Mouse (Mus musculus): Measurements from ENCODE around the gene Llcfc1. TPM values are rescaled to one million over a fixed set of nuclear protein-coding genes. Genes with fewer than 3 reads are reported as not detected.

The Llcfc1 gene
- not detected in 2 replicates for polyA plus RNA-seq (2014; fragmentation: Nextera tagmentation; extraction: Ambion mirVana)

DNA sequence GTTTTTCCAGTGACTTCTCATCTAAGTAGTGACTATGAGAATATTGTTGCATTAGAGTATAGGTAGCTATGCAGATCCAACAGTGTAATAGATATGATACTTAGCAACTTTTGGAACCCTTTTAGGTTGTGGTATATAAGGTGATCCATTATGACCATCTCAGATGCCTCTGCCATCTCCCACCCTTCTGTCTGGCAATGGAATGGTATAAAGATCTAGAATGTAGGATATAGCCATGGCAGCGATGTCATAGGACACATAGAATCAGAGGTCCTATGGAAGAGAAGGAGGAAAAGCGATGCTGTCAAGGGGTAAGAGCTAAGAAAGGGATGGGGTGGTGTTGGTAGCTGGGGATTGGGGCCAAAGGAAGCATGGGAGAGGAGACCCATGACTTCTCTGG is at the start of gene Llcfc1:
Gene Llcfc1 (plus strand): TSS at position 301 of the 400 bp plus-strand sequence.
- Histone ChIP-seq H3K9me3 (ENCODE audit: control insufficient read depth, low read length) (no peaks in the 10 kb centered on the region), H3K36me3 (ENCODE audit: control insufficient read depth, insufficient read depth, low read length) (no peaks in the 10 kb centered on the region), H3K4me3 (ENCODE audit: control insufficient read depth in 1 of 2, insufficient read depth in 1 of 2, low read depth in 1 of 2, low read length in 2 of 2) (no peak within 1 kb of the TSS), H3K27ac (replicated peaks in 1 of 2; ENCODE audit: control insufficient read depth in 1 of 2, insufficient read depth in 1 of 2, low read depth in 2 of 2, low read length in 2 of 2) (no peak within 1 kb of the TSS), H3K9ac (ENCODE audit: low read length) (no peak within 1 kb of the TSS), H3K27me3 (ENCODE audit: control insufficient read depth, insufficient read depth, low read length) (no peaks in the 10 kb centered on the region), H3K4me1 (ENCODE audit: control insufficient read depth in 2 of 2, insufficient read depth in 2 of 2, low read length in 2 of 2) (no peaks in the 10 kb centered on the region), H3K4me2 (ENCODE audit: low read length) (no peak within 1 kb of the TSS)
- no peak for ATAC-seq (ENCODE audit: insufficient number of reproducible peaks, insufficient read depth, low FRiP score, low read depth)
- WGBS, result 82% methylated on average over 2 of the region's 2 CpGs

DNA sequence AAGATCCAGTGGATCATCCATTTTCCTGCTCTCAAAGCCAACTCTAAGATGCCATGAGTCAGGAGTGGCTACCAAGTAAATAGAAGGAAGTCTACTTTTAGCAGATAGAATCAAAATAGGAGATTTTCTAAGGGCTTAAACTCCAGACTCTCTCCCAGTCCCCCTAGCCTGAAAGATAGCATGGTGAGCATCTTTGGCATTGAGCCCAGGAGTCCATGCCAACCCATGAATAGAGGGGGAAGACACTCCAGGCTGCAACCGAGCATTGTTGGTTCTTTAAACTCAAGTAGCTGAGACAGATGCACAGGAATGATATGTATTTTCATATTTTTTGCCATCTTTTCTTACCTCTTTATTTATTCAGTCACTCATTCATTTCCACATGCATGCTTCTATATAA is 49.0 kb upstream of the Llcfc1 start:
- Histone ChIP-seq H3K4me1 (ENCODE audit: control insufficient read depth in 2 of 2, insufficient read depth in 2 of 2, low read length in 2 of 2) (no peaks in the 10 kb centered on the region), H3K36me3 (ENCODE audit: control insufficient read depth, insufficient read depth, low read length) (no peaks in the 10 kb centered on the region), H3K27me3 (ENCODE audit: control insufficient read depth, insufficient read depth, low read length) (no peaks in the 10 kb centered on the region), H3K4me2 (ENCODE audit: low read length) (no peak overlapping the region), H3K27ac (replicated peaks in 1 of 2; ENCODE audit: control insufficient read depth in 1 of 2, insufficient read depth in 1 of 2, low read depth in 2 of 2, low read length in 2 of 2) (no peak overlapping the region), H3K9ac (ENCODE audit: low read length) (no peak overlapping the region), H3K4me3 (ENCODE audit: control insufficient read depth in 1 of 2, insufficient read depth in 1 of 2, low read depth in 1 of 2, low read length in 2 of 2) (no peak overlapping the region), H3K9me3 (ENCODE audit: control insufficient read depth, low read length) (no peaks in the 10 kb centered on the region)
- WGBS, result 29% methylated on average over 1 of the region's 1 CpGs
- ATAC-seq (ENCODE audit: insufficient number of reproducible peaks, insufficient read depth, low FRiP score, low read depth), result no peak

DNA sequence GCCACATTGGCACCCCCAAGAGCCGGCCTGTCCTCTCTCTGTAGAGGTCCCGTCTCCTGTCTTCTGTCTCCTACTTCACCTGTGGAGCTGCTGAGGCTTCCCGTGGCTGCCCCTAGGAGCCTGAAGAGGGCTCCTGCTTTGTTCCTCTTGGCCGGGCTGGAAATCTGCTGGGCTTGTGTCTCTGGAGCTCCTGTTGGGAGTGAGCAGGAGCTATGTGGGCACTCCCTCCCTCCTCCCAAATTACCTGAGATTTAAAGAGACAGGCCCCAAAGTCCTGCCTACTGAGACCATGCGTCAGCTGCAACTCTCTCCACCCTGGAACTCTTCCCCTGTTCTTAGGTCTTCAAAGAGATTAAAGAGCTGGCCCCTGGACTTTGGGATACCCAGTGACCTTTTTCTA is 48.1 kb upstream of the Llcfc1 start, which contains the start of gene Trpv6:
Gene Trpv6 (minus strand): TSS at position 228 of the 400 bp plus-strand sequence.
- no peak within 1 kb of the TSS for H3K4me3 ChIP-seq (ENCODE audit: control insufficient read depth in 1 of 2, insufficient read depth in 1 of 2, low read depth in 1 of 2, low read length in 2 of 2)
- 11% methylated on average over 5 of the region's 5 CpGs for WGBS
- ATAC-seq (ENCODE audit: insufficient number of reproducible peaks, insufficient read depth, low FRiP score, low read depth), result no peak
- no peaks in the 10 kb centered on the region for H3K36me3 ChIP-seq (ENCODE audit: control insufficient read depth, insufficient read depth, low read length)
- H3K27ac ChIP-seq (replicated peaks in 1 of 2; ENCODE audit: control insufficient read depth in 1 of 2, insufficient read depth in 1 of 2, low read depth in 2 of 2, low read length in 2 of 2), result no peak within 1 kb of the TSS
- no peaks in the 10 kb centered on the region for H3K27me3 ChIP-seq (ENCODE audit: control insufficient read depth, insufficient read depth, low read length)
- H3K9me3 ChIP-seq (ENCODE audit: control insufficient read depth, low read length), result no peaks in the 10 kb centered on the region
- H3K4me1 ChIP-seq (ENCODE audit: control insufficient read depth in 2 of 2, insufficient read depth in 2 of 2, low read length in 2 of 2), result no peaks in the 10 kb centered on the region
- H3K4me2 ChIP-seq (ENCODE audit: low read length), result no peak within 1 kb of the TSS
- no peak within 1 kb of the TSS for H3K9ac ChIP-seq (ENCODE audit: low read length)

DNA sequence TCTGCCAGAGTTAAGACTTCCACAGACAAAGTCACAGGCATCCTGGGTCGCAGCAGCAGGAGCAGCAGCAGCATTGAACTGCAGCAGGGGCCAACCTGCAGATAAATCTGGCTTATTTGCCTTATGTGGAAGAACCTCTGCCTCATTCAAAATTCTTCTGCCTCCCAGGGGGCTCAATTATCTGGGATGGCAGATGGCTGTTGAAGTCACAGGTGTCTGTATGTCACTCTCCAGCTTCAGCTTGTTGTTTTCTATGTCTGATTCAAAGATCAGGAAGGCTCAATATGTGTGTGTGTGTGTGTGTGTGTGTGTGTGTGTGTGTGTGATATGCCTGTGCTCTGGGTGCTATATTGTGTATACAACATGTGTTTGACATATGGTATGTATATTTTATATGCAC is 46.8 kb upstream of the Llcfc1 start:
- Histone ChIP-seq H3K27me3 (ENCODE audit: control insufficient read depth, insufficient read depth, low read length) (no peaks in the 10 kb centered on the region), H3K9ac (ENCODE audit: low read length) (no peak overlapping the region), H3K4me2 (ENCODE audit: low read length) (no peak overlapping the region), H3K9me3 (ENCODE audit: control insufficient read depth, low read length) (no peaks in the 10 kb centered on the region), H3K27ac (replicated peaks in 1 of 2; ENCODE audit: control insufficient read depth in 1 of 2, insufficient read depth in 1 of 2, low read depth in 2 of 2, low read length in 2 of 2) (no peak overlapping the region), H3K4me3 (ENCODE audit: control insufficient read depth in 1 of 2, insufficient read depth in 1 of 2, low read depth in 1 of 2, low read length in 2 of 2) (no peak overlapping the region), H3K4me1 (ENCODE audit: control insufficient read depth in 2 of 2, insufficient read depth in 2 of 2, low read length in 2 of 2) (no peaks in the 10 kb centered on the region), H3K36me3 (ENCODE audit: control insufficient read depth, insufficient read depth, low read length) (no peaks in the 10 kb centered on the region)
- 30% methylated on average over 1 of the region's 1 CpGs for WGBS
- no peak for ATAC-seq (ENCODE audit: insufficient number of reproducible peaks, insufficient read depth, low FRiP score, low read depth)

DNA sequence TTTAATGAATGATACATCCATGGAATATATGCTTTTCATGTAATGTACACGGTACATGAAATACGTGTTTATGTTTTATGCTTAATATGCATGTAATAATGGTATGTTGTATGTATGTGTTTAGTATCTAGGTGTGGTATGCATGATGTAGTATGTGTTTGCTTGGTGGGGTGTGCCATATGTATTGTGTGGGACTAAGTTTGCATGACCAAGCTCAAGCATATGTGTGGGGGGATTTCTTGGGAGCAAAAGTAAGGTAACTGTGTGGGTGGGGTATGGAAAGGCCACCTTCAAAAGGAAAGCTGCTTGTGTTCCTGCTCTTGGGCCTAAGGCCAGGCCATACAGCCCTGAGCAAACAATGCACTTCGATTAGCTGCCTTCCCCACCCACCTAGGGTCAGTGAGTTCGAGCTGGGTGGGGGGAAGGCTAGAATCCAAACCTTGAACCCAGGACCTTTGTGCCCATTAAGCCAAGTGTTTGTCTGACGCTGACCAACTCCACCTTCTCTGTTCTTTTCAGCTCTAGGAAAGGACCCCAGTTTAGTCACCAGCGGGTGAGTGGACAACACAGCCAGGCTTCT is 46.2 kb upstream of the Llcfc1 start:
- ATAC-seq (ENCODE audit: insufficient number of reproducible peaks, insufficient read depth, low FRiP score, low read depth), result no peak
- Histone ChIP-seq H3K9ac (ENCODE audit: low read length) (no peak overlapping the region), H3K4me1 (ENCODE audit: control insufficient read depth in 2 of 2, insufficient read depth in 2 of 2, low read length in 2 of 2) (no peaks in the 10 kb centered on the region), H3K4me3 (ENCODE audit: control insufficient read depth in 1 of 2, insufficient read depth in 1 of 2, low read depth in 1 of 2, low read length in 2 of 2) (no peak overlapping the region), H3K27ac (replicated peaks in 1 of 2; ENCODE audit: control insufficient read depth in 1 of 2, insufficient read depth in 1 of 2, low read depth in 2 of 2, low read length in 2 of 2) (no peak overlapping the region), H3K27me3 (ENCODE audit: control insufficient read depth, insufficient read depth, low read length) (no peaks in the 10 kb centered on the region), H3K36me3 (ENCODE audit: control insufficient read depth, insufficient read depth, low read length) (no peaks in the 10 kb centered on the region), H3K9me3 (ENCODE audit: control insufficient read depth, low read length) (no peaks in the 10 kb centered on the region), H3K4me2 (ENCODE audit: low read length) (no peak overlapping the region)
- 68% methylated on average over 6 of the region's 6 CpGs for WGBS

DNA sequence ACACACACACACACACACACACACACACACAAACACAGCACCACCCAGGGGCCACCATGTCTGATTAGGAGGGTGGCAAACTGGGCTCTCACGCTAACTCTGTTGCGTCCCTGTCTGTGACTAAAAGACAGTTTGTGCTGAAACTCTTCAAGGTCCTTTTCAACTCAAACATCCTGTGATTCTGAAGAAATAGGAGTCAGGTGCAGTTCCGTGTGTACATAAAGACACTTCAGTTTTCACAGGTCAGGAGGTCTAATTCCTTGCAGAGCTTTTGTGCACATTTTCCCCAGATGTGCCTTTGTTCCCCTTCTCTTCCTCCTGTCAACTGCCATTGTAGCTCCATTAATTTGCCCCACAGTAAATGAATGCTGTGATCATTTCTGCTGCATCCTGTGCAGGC is 43.8 kb upstream of the Llcfc1 start:
- Histone ChIP-seq H3K4me1 (ENCODE audit: control insufficient read depth in 2 of 2, insufficient read depth in 2 of 2, low read length in 2 of 2) (no peaks in the 10 kb centered on the region), H3K27me3 (ENCODE audit: control insufficient read depth, insufficient read depth, low read length) (no peaks in the 10 kb centered on the region), H3K27ac (replicated peaks in 1 of 2; ENCODE audit: control insufficient read depth in 1 of 2, insufficient read depth in 1 of 2, low read depth in 2 of 2, low read length in 2 of 2) (no peak overlapping the region), H3K4me3 (ENCODE audit: control insufficient read depth in 1 of 2, insufficient read depth in 1 of 2, low read depth in 1 of 2, low read length in 2 of 2) (no peak overlapping the region), H3K9me3 (ENCODE audit: control insufficient read depth, low read length) (no peaks in the 10 kb centered on the region), H3K36me3 (ENCODE audit: control insufficient read depth, insufficient read depth, low read length) (no peaks in the 10 kb centered on the region), H3K4me2 (ENCODE audit: low read length) (no peak overlapping the region), H3K9ac (ENCODE audit: low read length) (no peak overlapping the region)
- 84% methylated on average over 3 of the region's 3 CpGs for WGBS
- ATAC-seq (ENCODE audit: insufficient number of reproducible peaks, insufficient read depth, low FRiP score, low read depth), result no peak

DNA sequence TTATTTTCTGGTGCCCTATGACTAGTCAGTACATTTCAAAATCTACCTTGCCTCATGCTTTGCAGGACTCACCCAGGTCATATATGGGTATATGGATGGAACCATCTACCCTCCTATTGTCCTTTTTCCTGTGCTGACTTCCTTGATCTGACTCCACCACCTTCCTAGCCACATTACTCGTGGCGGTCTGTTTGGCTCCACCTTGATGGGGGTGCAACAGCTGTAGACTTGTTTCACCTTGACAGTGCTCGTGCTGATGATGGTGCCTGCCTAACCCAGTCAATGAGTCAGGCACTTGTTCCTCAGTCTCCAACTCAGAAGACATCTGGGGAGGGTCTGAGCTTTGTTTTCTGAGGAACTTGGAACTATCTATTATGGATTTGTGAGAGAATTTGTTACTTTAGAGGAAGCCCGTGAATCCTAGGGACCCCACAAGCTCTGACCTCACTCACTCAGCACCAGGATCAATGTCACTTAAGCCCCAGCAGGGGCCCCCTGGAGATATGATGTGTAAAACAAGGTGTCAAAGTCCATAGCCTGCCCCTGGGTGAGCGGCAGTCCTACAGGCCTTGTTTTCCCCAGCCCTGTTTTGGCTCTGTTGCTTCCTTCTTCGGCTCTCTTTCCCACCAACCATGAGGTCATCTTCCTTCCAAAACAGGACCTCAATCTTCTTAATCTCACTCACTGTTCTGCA is 42.9 kb upstream of the Llcfc1 start:
- Histone ChIP-seq H3K9me3 (ENCODE audit: control insufficient read depth, low read length) (no peaks in the 10 kb centered on the region), H3K9ac (ENCODE audit: low read length) (no peak overlapping the region), H3K4me1 (ENCODE audit: control insufficient read depth in 2 of 2, insufficient read depth in 2 of 2, low read length in 2 of 2) (no peaks in the 10 kb centered on the region), H3K4me3 (ENCODE audit: control insufficient read depth in 1 of 2, insufficient read depth in 1 of 2, low read depth in 1 of 2, low read length in 2 of 2) (no peak overlapping the region), H3K27me3 (ENCODE audit: control insufficient read depth, insufficient read depth, low read length) (no peaks in the 10 kb centered on the region), H3K36me3 (ENCODE audit: control insufficient read depth, insufficient read depth, low read length) (no peaks in the 10 kb centered on the region), H3K27ac (replicated peaks in 1 of 2; ENCODE audit: control insufficient read depth in 1 of 2, insufficient read depth in 1 of 2, low read depth in 2 of 2, low read length in 2 of 2) (no peak overlapping the region), H3K4me2 (ENCODE audit: low read length) (no peak overlapping the region)
- 41% methylated on average over 6 of the region's 6 CpGs for WGBS
- ATAC-seq (ENCODE audit: insufficient number of reproducible peaks, insufficient read depth, low FRiP score, low read depth), result no peak

DNA sequence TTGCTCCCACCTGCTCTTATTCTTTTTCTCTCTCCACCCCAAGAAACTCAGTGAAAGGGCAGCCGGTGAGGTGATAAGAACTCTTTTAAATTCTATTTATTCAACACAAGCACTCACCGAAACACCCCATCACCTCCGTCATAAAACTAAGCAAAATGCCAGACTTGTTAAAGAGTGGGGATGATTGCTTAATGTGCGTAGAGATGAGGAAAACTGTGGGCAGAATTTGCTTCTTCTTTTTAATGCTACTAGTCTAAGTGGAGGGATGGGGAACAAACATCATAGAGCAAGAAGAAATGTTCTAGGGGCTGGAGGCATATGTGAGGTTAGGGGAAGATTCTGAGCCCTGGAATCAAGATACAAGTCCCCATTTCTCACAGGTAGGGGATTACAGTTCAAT is 41.5 kb upstream of the Llcfc1 start:
- Histone ChIP-seq H3K4me3 (ENCODE audit: control insufficient read depth in 1 of 2, insufficient read depth in 1 of 2, low read depth in 1 of 2, low read length in 2 of 2) (no peak overlapping the region), H3K4me1 (ENCODE audit: control insufficient read depth in 2 of 2, insufficient read depth in 2 of 2, low read length in 2 of 2) (no peaks in the 10 kb centered on the region), H3K9ac (ENCODE audit: low read length) (no peak overlapping the region), H3K27ac (replicated peaks in 1 of 2; ENCODE audit: control insufficient read depth in 1 of 2, insufficient read depth in 1 of 2, low read depth in 2 of 2, low read length in 2 of 2) (no peak overlapping the region), H3K36me3 (ENCODE audit: control insufficient read depth, insufficient read depth, low read length) (no peaks in the 10 kb centered on the region), H3K4me2 (ENCODE audit: low read length) (no peak overlapping the region), H3K9me3 (ENCODE audit: control insufficient read depth, low read length) (no peaks in the 10 kb centered on the region), H3K27me3 (ENCODE audit: control insufficient read depth, insufficient read depth, low read length) (no peaks in the 10 kb centered on the region)
- WGBS, result 80% methylated on average over 4 of the region's 4 CpGs
- no peak for ATAC-seq (ENCODE audit: insufficient number of reproducible peaks, insufficient read depth, low FRiP score, low read depth)

Measured in heart, embryonic 14.5 days (tissue).